Mouse (Mus musculus) intestine, embryonic 16.5 days (tissue): ENCODE results near the gene Vps13d. TPM values are rescaled to one million over a fixed set of nuclear protein-coding genes. Genes with fewer than 3 reads are reported as not detected.

Experiments
- ATAC-seq: fragments of 200-750 bp; cut with Nextera tagmentation; 2 replicates; pipeline ENCODE4 v1.8.0; 2017; ENCODE audit warnings: moderate TSS enrichment, moderate library complexity
- H3K27ac ChIP-seq: fragments of 300-500 bp; sonication (generic); 2 replicates; pipeline ENCODE4 v1.5.1; 2014; ENCODE audit warnings: mild to moderate bottlenecking, low read length
- H3K27me3 ChIP-seq: fragments of 300-500 bp; sonication (generic); replicated peaks from 2 replicates; pipeline ENCODE4 v1.6.1; 2014; ENCODE audit warnings: low read length, control low read depth, mixed read lengths; ENCODE audit not compliant: control insufficient read depth, insufficient read depth
- H3K36me3 ChIP-seq: fragments of 300-500 bp; sonication (generic); 2 replicates; pipeline ENCODE4 v1.6.1; 2014; ENCODE audit warnings: low read length, control low read depth; ENCODE audit not compliant: control insufficient read depth, insufficient read depth
- H3K4me1 ChIP-seq: fragments of 300-500 bp; sonication (generic); 2 replicates; pipeline ENCODE4 v1.6.1; 2014; ENCODE audit warnings: low read length, control low read depth, mixed read lengths; ENCODE audit not compliant: control insufficient read depth, insufficient read depth
- H3K4me2 ChIP-seq: fragments of 300-500 bp; sonication (generic); 2 replicates; pipeline ENCODE4 v1.6.1; 2014; ENCODE audit warnings: low read depth, low read length, control low read depth
- H3K4me3 ChIP-seq: fragments of 300-500 bp; sonication (generic); 2 replicates; pipeline ENCODE4 v1.5.1; 2014; ENCODE audit warnings: mild to moderate bottlenecking, low read length
- H3K9ac ChIP-seq: fragments of 300-500 bp; sonication (generic); 2 replicates; pipeline ENCODE4 v1.6.1; 2014; ENCODE audit warnings: low read depth, low read length
- H3K9me3 ChIP-seq: fragments of 300-500 bp; sonication (generic); 2 replicates; pipeline ENCODE4 v1.6.1; 2016; ENCODE audit warnings: low read length, control low read depth; ENCODE audit not compliant: control insufficient read depth
- WGBS: fragments of 180-500 bp; shearing (Covaris S2); extraction: QIAGEN DNeasy Blood & Tissue Kit; methylation state at CpG from one replicate; pipeline ENCODE4 v1.1.7; 2014; 5-methylcytosine and 5-hydroxymethylcytosine counted together
- polyA plus RNA-seq: library from polyadenylated mRNA; unstranded; fragments of >200 nt; fragmentation: Nextera tagmentation; extraction: Ambion mirVana; gene quantifications from 2 replicates; pipeline ENCODE4 v1.2.1, GENCODE M21; 2015

The Vps13d gene
- polyA plus RNA-seq, 1 experiment from 2014 or later: 11.4 TPM

DNA sequence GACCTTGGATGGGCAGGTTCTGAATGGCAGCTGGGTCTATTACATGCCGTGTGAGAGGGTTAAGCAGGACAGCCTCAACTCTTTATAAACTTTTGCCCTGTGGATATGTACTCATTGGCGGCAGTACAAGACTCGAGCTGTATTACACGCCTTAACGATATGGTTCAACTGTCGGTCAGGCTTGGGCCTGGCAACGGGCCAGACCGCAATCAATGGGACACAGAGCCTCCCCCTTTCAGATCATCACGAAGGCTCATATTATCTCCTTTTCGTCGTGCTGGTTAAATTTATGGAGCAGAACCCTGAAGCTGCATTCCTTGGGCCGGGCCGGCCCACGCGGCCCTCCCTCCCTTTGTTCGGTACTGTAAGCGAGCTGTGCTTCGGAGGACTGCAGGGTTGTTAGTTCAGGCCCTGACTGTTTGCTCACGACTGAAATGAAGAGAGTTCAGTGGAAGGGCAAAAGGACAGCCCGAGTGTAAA, 194.9 kb downstream of the Vps13d start:
- Histone ChIP-seq H3K9me3 (no peaks in the 10 kb centered on the region), H3K4me1 (peaks cover 46% of the 10 kb centered on the region)

DNA sequence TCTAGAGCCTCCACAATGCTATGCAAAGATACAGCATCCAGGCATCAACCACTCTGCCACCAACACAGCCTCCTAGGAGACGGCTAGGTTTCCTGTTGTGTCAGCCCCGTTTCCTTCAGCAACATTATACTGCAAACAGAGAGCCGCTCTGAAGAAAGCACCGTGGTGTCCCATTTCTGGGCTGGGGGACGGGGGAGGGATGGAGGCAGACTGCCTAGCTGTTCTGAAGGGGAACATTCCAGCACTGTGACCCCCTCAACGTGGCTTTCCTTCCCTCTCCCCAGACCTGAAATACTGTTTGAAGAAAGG, 195.3 kb downstream of the Vps13d start:
- no peaks in the 10 kb centered on the region for H3K36me3 ChIP-seq
- 7% methylated on average over 6 of the region's 6 CpGs for WGBS
- H3K27me3 ChIP-seq: no peaks in the 10 kb centered on the region
- H3K4me3 ChIP-seq: no peak overlapping the region
- peaks cover 43% of the 10 kb centered on the region for H3K4me1 ChIP-seq
- H3K27ac ChIP-seq: peak overlapping the region; percentile 93
- no peaks in the 10 kb centered on the region for H3K9me3 ChIP-seq
- peak; percentile 45 for ATAC-seq
- peak overlapping the region; percentile 50 for H3K9ac ChIP-seq
- H3K4me2 ChIP-seq: peak overlapping the region; percentile 17; the same call in 1 of the 2 replicates

More for the DNA sequence above, 194.9 kb downstream of the Vps13d start:
- Histone ChIP-seq H3K27ac (peak overlapping the region; percentile 93), H3K27me3 (no peaks in the 10 kb centered on the region), H3K36me3 (no peaks in the 10 kb centered on the region), H3K4me2 (peak overlapping the region; percentile 37), H3K9ac (peak overlapping the region; percentile 50; the same call in 1 of the 2 replicates), H3K4me3 (no peak overlapping the region)
- WGBS: 9% methylated on average over 20 of the region's 20 CpGs
- peak; percentile 95 for ATAC-seq

DNA sequence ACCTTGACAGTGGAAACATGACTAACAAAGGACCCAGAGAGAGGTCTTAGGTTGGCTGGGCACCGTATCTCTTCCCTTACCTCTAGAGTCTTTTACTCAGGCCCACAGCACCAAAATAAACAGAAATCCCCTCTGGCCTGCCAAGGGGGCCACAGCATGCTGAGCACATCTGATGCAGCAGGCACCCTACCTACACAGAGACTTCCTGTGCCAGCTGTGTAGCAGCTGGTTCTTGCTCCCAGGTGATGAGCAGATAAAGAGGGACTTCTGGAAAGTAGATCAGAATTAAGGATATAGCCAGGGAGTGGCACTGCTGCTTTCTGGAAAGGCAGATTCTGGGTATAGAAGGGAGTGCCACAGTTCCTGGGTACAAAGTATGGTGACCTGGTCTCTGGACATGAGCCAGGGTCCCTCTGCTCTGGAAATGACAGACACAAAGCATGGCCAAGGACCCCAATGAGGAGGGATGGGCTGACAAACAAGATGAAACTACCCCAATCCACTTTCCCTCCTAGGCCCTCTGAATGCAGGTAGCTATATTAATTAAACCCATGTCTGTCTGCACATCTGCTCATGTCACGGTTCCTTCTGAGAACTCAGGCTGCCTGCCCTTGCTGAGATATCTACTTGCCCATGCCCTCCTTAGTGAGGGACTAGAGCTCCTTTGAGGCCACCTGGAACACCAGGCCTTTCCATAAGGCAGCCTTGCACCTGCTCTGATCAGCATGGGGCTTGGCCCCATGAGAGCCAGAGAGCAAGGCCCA, 195.8 kb downstream of the Vps13d start:
- WGBS: 75% methylated on average over 2 of the region's 2 CpGs
- H3K27ac ChIP-seq: peak overlapping the region; percentile 93
- peaks cover 38% of the 10 kb centered on the region for H3K4me1 ChIP-seq
- H3K4me2 ChIP-seq: peak overlapping the region; percentile 17; the same call in 1 of the 2 replicates
- no peaks in the 10 kb centered on the region for H3K27me3 ChIP-seq
- no peak overlapping the region for H3K4me3 ChIP-seq
- no peaks in the 10 kb centered on the region for H3K36me3 ChIP-seq
- no peaks in the 10 kb centered on the region for H3K9me3 ChIP-seq
- ATAC-seq: no peak
- peak overlapping the region; percentile 50 for H3K9ac ChIP-seq

DNA sequence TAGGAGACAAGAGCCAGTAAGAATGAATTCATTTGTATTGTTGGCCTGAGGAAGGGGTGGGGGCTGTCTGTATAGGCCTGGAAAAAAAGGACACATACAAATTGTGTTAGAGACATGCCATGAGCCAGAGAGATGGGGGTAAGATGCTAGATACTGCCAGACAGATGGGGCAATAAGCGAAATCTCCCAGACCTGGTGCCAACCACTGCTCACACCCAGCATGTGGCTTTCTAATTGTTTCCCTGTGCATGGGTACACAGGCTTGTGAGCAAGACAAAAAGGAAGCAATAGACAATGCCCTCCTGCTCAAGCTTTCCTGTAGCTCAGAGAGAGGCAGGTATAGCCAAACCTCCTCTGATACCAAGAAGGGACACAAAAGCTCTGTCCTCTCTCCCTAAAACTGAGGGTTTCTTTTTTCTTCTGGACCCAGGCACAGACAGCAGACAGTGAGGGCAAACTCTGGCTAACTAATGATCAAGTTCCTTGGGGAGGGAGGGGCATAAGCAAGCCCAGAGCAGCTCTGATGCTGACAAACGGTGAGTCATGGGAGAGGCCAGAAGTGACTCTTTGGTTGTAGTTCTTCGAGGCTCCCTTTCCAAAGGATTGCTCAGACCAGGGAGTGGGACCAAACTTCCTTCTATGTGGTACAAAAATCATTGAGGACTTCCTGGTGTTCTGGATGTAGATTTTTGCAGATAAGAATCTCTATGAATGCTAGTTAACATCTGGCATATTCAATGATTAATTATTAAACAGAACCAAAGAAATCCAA, 196.7 kb downstream of the Vps13d start:
- H3K9ac ChIP-seq: no peak overlapping the region
- no peak overlapping the region for H3K4me2 ChIP-seq
- H3K9me3 ChIP-seq: no peaks in the 10 kb centered on the region
- WGBS: 35% methylated on average over 3 of the region's 3 CpGs
- H3K27ac ChIP-seq: peak overlapping the region; percentile 93
- no peaks in the 10 kb centered on the region for H3K27me3 ChIP-seq
- ATAC-seq: peak; percentile 19
- H3K4me3 ChIP-seq: no peak overlapping the region
- H3K4me1 ChIP-seq: peaks cover 43% of the 10 kb centered on the region
- H3K36me3 ChIP-seq: no peaks in the 10 kb centered on the region

DNA sequence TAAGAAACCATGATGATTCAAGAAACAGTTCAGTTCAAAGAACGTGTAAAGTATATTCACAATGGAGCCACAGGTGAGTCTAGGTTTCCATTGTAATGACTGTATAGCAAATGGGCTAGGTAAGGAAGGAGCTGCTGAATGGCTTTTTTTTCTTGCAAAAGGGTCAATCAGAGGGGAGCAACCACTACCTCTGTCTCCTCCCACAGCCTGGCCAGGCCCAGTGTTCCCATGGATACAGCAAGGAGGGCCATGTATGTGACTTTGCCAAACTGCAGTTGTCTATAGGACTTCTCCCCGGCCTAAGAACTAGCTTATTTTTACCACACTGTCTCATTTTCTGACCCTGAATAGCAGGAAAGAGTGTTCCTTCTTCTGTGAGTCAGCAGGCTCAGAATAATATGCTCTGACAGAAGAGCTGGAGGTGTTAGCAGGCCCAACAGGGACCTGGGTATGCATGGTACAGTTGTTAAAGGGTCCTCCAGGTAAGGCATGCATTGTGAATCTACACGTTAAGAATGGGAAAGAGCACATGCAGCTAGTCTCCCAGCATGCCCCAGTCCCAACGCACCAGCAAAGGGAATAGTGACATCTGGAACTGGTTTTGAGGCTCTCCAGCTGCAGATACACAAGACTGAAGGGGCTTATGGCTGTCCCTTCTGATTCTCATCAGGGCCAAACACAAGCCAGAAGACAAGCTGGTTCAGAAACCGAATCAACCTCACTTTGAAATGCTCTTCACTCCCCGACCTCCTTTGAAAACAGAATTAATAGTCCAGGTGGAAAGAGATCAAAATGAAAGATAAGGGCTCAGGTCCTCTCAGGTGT, 197.6 kb downstream of the Vps13d start:
- ATAC-seq: no peak
- no peak overlapping the region for H3K4me3 ChIP-seq
- H3K9ac ChIP-seq: no peak overlapping the region
- H3K27ac ChIP-seq: no peak overlapping the region
- H3K27me3 ChIP-seq: no peaks in the 10 kb centered on the region
- H3K9me3 ChIP-seq: no peaks in the 10 kb centered on the region
- H3K4me1 ChIP-seq: peaks cover 43% of the 10 kb centered on the region
- no peak overlapping the region for H3K4me2 ChIP-seq
- 76% methylated on average over 6 of the region's 6 CpGs for WGBS
- no peaks in the 10 kb centered on the region for H3K36me3 ChIP-seq

DNA sequence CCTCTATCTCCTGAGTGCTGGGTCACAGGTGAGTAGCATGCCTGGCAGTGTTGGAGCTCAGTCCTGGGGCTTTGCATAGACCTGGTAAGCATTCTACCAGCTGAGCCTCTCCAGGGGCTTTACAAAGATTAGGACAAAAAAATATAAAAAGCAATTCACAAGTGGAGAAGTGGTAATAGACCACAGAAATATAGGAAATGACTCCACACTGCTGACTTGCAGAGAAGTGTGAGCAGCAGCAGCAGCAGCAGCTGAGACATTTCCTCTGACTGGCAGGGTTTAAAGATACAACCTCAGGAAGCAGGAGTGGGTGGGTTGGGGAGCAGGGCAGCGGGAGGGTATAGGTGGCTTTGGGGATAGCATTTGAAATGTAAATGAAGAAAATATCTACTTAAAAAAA, 199.0 kb downstream of the Vps13d start:
- Histone ChIP-seq H3K9ac (no peak overlapping the region), H3K36me3 (no peaks in the 10 kb centered on the region), H3K4me2 (no peak overlapping the region), H3K4me1 (peaks cover 39% of the 10 kb centered on the region), H3K27me3 (no peaks in the 10 kb centered on the region), H3K9me3 (no peaks in the 10 kb centered on the region), H3K27ac (peak overlapping the region; percentile 42; the same call in 1 of the 2 replicates), H3K4me3 (no peak overlapping the region)
- no peak for ATAC-seq
- WGBS: 45% methylated on average over 1 of the region's 1 CpGs

DNA sequence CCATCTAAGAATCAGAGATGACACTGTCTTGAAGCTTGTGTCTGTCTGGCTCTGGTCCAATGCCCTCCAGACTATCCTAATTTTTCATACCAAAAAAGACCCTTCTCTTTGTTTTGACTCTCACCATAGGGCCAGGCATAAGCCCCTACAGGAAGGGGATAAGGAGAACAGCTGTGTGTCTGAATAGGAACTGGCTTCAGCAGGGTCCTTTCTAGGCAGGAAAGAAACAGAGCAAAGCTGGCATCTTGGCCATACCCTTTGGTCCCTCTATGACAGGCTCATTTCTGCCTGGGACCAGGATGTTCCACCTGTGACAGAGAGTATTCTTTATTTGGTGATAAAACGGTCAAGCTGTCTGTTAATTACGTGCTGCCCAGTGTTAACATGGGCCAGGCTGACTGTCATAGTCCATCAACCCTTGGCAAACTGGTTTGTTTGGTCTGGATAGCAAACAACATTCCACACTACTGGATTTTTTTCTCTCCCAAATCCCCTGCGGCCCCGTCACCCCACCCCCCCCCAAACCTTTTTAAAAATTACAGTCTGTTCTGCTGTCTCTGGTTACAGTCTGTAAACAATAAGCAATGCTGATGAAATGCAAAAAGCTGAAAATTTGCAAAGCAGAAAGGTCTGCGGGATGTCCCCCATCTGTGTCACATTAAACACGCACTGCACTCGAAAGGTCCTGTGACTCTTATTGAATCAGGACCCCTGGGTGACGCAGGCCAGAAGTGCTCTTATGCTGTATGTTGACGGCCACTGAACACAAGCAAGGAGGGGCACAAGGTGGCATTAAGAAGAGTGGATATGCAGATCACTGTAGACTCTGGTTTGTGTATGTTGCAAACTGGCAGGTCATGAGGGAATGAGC, 201.5 kb downstream of the Vps13d start:
- Histone ChIP-seq H3K4me2 (no peak overlapping the region), H3K9ac (no peak overlapping the region), H3K27me3 (no peaks in the 10 kb centered on the region), H3K4me3 (no peak overlapping the region), H3K9me3 (no peaks in the 10 kb centered on the region), H3K27ac (peak overlapping the region; percentile 14; the same call in 1 of the 2 replicates), H3K4me1 (peaks cover 22% of the 10 kb centered on the region), H3K36me3 (no peaks in the 10 kb centered on the region)
- WGBS: 47% methylated on average over 9 of the region's 9 CpGs
- ATAC-seq: 0 out of 2 replicates have a peak, but pooled peaks have one; percentile 22

DNA sequence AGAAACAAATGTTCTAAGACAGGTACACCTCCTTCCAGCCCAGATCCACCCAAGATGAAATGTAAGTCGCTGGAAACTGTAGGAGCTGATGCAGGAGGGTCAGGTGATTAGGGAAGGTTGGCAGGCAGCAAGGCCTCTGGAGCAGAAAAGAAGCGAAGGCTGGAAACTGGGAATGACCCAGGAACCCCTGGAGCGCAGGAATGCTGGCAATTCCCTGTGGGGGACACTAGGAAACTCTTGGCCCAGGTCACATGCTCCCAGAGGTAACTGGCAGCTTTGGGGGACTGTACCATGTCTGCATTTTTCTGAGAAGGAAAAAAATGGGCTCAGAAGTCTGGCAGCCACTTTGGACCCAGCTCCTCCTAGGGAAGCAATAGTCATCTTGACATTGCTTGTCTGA, 202.4 kb downstream of the Vps13d start:
- Histone ChIP-seq H3K36me3 (no peaks in the 10 kb centered on the region), H3K9ac (no peak overlapping the region), H3K27ac (no peak overlapping the region), H3K4me3 (no peak overlapping the region), H3K9me3 (no peaks in the 10 kb centered on the region), H3K4me1 (peaks cover 16% of the 10 kb centered on the region), H3K27me3 (no peaks in the 10 kb centered on the region), H3K4me2 (no peak overlapping the region)
- WGBS: 56% methylated on average over 3 of the region's 3 CpGs
- ATAC-seq: no peak
